Mouse (Mus musculus) E14TG2a.4 (cell line): ENCODE data around the gene Sod1.

Source experiments
- CTCF ChIP-seq: conservative IDR thresholded peaks from 2 replicates; pipeline ENCODE4 v1.5.1; 2014; ENCODE audit warnings: low read length
- POU5F1 ChIP-seq: IDR thresholded peaks from 2 replicates; pipeline ENCODE4 v1.6.1; 2014; ENCODE audit warnings: low read length, borderline replicate concordance

- TF ChIP-seq CTCF (no peak), POU5F1 (no peak)
These were observed 9.8 kb upstream of the Sod1 start for GRCm38 (mm10) chr16:90210717-90211116.
